Mouse (Mus musculus): ENCODE data around the gene Epop. TPM values are rescaled to one million over a fixed set of nuclear protein-coding genes. Genes with fewer than 3 reads are reported as not detected.
"Not testable (repeated sequence)": the region's sequence is repeated elsewhere in the genome, so short reads cannot be mapped to it uniquely, and the experiment has no call there.

The Epop gene
- total RNA-seq, 2 experiments from 2014 or later: 2.5 to 7.5 TPM

DNA sequence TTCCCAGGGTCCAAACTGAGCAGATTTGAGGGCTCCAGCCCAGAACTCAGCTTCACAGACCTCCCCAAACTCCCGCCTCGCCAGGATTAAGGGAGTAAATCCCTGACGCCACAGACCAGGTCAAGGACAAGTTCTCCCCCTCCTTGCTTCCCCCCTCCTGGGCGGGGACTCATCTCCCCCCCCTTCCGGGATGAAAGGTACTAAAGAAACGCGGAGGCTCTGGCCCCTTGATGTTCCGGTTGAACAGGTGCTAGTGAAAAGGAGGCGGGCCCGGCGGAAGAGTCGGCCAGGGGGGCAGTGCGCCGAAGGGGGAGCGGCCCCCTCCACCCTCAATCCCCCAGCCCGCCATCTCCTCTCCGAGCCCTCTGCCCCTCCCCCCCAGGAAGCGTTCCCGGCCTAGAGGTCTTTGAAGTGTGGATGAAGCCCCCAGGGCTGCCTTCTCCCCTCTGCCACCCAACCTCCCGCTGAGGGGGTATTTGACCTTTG is 32.2 kb upstream of the Epop start:
- ATAC-seq (replicated peaks; ENCODE audit: poor library complexity, severe bottlenecking): no peak

DNA sequence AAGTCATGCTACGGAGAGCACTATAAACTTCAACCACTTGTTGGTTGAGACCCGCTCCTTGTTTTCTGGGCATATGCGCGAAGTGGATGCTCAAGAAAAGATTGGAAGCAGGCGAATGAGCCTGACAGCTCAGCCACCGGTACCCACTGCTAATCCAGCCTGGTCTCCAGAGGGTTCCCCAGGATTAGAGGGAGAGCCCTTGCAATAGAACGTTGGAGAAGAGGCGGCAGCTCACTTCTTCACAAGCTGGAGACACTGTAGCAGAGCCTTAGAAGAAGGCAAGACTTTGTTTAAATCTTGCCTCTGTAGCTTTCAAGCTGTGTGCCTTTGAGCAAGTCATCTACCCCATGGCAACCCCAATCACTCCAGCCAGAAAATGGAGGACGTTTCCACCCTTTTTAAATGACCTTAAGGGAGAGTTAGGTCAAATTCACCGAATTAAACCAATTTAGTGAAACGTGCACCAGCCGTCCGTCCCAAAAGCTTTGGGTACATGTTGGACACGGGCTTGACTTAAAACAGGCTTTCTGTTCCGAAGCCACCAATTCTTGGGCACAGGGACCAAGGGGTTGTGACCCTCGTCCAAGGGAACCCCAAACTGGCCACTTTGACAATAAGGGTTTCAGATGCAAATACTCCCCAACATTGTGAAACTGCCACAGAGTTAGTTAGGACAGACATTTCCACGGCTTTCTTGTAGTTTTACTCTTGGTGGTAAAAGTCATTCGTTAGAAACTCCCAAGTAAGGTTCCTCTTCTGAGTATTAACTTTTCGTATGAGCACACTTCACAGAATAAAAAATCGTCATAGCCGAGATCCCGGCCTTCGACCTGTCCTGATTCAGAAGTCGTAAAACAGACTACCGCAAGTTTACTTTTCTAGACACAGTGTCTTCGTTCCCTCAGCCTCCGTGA is 31.5 kb upstream of the Epop start:
- ATAC-seq (replicated peaks; ENCODE audit: poor library complexity, severe bottlenecking): no peak

DNA sequence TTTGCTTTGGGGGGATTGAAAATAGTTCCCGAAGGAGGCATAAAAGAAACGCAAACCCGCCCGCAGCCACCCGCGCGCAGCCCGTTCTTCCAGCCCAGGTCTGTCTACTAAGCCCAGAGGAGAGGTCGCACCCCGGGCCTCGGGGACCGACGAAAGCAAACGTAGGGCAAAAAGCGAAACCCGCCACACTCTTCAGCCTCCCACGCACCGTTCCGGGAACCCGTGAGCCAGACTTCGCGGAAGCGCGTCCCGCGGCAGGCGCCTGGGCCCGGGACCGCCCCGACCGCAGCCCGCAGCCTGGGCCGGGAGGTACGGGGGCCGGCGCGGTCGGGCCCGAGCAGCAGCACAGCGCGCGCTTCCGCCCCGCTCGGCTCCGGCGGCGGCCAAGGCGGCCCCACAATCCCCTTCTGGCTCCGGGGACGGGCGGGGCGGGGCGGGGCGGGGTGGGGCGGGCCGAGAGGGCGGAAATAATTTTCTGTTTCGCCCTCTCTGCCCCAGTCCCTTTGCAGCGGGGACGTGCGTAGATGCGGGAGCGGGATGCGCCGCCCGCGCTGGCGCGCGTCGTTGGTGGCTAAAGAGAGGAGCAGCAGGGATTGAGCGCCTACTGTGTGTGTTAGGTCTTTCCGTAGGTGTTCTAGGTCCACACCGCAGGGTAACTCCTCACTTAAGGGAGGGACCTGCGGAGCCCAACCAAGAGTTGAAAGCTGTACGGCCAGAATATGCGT is 30.6 kb upstream of the Epop start:
- peak; percentile 50 for ATAC-seq (replicated peaks; ENCODE audit: poor library complexity, severe bottlenecking)

DNA sequence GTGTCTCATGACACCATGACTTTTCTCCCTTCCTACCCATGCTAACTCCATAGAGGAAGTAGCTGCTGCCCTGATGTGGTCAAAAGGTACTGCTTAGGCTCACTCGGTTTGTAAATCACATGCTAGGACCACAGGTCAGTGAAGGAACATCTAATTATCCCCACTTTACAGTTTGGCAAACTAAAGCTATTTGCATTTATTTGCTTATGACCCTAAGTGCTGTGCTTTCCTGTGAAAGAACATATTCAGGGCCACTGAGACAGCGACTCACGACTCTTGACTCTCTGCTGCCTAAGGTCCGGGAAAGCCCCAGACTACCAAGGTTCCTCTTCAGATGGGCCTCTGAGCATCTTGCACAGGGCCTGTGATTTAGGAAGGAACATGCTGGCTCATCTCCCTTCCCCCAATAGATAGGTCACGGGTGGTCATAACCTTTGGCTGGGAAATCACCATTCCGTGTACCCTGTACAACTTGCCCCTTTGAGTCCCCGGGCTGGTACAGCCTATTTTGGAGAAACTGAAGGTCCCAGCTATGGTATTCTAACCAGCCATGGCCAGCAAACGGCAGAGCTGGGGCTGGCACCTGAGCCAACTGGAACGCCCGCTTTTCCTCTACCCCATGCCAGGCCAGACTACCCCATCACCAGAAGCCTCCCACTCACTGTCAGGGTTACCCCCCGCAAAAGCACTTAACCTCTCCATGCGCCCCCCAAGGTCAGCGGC is 29.9 kb upstream of the Epop start:
- ATAC-seq (replicated peaks; ENCODE audit: poor library complexity, severe bottlenecking): peak; percentile 52

DNA sequence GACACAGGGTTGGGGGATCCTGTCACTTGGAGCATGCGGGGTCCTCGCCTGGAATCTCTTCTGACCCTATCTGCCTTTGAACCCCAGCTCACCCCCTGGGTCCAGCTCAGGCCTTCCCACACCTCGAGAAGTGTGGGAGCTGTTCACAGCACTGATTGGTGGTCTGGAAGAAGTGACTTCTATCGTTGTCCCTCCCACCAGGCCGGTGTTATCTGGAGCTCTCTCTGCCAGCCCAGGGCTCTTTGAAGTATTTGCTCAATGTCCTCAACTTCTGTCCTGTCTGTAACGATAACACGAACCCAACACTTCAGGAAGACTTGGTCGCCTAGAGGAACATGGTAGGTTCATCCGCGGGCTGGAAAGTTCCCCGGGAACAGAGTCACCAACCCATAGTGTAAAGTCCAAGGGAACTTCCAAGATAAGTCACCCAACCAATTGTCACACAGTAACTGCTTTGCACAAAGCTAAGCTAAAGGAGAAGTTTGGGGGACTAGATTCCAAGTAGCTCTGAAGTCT is 29.3 kb upstream of the Epop start:
- no peak; the same call in 1 of the 2 replicates for ATAC-seq (replicated peaks; ENCODE audit: poor library complexity, severe bottlenecking)

DNA sequence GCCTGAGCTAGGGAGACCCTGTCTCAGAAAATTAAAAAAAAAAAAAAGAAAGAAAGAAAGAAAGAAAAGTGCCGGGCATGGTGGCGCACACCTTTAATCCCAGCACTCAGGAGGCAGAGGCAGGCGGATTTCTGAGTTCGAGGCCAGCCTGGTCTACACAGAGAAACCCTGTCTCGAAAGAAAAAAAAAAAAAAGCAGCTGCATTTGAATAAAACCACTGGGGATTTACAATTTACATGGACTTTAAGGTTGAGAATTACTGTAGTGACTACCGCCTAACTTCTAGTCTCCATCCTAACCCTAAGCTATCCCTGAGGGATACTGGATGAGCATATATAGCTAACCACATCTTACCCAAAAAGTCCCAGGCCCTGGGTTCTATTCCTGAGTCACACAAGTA is 28.5 kb upstream of the Epop start:
- not testable (repeated sequence) for ATAC-seq (replicated peaks; ENCODE audit: poor library complexity, severe bottlenecking)

DNA sequence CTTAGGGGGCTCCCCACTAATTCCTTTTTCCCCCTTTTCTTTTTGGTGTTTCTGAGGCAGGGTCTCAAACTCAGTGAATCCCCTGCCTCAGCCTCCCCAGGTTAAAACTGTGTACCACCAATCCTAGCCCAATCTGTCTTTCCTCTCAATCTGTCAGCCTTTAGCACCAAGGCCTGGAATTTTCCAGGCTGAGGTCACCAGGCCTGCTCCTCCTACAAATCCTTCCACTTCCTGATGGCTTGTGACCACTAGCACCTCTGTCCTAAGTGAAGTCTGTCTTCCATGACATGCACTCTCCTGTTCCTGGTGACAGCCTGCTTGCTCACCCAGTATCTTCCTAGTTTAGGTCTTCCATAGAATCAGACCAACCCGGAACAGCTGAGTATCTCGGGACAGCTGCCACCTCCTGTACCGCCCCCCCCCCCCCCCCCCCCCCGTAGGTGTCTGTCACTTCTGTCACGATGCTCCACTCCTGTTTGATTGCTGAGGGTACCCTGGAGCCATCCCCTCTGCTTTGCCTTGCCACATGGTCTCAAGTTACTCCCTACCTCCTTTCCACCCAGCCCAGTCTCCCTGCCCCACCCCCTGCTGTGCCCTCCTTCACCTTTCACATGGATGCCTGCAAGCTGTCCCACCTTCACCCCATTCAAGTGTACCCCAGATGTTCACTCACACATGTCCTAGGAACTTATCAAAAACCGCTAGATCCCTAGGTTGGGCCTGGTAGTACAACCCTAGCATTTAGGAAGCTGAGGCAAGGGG is 27.9 kb upstream of the Epop start:
- ATAC-seq (replicated peaks; ENCODE audit: poor library complexity, severe bottlenecking): no peak

DNA sequence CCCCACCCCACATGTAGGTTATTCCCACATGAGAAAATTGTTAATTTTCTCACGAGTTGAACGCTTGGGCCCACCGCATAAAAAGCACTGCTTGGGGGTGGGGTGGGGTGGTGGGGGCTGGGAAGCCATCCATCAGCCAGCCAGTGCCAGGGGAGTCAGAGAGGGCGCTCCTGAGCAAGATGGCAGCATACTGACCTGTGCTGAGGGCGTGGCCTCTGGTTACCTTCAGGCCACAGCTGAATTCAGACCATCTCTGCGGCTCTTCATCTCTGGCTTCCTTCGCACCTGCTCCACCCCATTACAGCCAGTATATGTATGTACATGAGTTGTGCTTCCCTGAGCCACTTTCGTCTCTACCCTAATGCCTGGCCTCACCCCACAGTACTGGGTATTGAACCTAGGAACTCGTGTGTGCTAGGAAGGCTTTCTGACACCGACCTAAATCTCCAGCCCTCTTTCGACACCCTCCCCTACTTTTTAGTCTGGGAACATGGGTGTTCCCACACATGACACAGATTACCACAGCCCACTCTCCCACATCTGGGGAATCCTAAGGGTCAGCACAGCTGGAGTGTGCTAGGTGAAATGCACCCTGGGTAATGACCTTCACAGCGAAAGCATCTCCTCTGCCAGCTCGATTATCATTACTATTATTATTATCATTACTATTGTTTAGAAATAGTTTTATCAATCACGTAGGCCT is 26.9 kb upstream of the Epop start:
- ATAC-seq (replicated peaks; ENCODE audit: poor library complexity, severe bottlenecking): no peak

DNA sequence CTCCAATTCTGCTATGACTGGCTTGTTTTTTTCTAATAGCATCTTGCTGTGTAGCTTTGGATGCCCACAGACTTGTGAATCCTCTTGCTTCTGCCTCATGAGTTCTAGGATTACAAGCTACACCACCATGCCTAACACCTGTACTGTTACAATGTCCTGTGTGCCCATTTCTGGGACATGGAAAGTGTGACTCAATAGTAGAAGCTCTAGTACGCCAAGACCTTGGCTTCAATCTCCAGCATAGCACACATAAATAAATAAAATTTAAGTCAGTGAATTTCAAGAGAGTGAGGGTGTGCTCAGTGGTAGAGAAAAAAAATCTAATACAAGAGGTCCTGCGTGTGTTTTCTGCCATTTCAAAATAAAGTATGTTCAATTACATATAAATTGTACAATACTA is 24.7 kb upstream of the Epop start:
- ATAC-seq (replicated peaks; ENCODE audit: poor library complexity, severe bottlenecking): no peak

DNA sequence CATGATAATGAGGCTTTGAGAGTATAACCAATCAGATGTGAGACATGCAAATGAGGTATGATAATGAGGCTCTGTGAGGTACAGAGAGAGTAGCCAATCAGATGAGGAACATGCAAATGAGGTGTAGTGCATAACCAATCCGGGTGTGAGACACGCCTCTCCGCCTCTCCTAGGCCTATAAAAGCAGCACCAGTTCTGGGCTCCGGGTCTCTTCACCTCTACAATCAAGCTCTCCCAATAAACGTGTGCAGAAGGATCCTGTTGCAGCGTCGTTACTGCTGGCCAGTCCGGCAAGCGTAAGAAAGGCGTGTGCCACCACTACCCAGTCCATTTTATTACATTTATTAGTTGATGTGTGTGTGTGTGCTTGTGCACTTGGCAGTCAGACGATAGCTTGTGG is 23.9 kb upstream of the Epop start:
- not testable (repeated sequence) for ATAC-seq (replicated peaks; ENCODE audit: poor library complexity, severe bottlenecking)

DNA sequence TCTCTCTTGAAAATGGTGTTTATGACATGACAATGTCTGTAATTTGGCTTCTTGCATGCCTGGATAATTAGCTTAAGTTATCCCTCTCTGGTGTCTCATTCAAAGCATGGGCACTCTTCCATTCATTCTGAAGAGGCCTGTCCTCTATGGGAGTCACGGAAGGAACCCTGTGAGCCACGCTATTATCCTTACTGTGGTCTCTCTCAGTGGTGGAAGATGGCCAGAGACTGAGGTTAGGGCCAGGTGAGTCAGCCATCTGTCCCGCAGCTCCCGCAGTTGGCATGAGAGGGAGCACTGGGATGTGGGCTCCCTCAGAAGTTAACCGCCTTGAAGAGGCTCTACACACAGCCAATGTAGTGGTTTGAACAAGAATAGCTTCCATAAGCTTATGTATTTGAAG is 20.8 kb upstream of the Epop start:
- ATAC-seq (replicated peaks; ENCODE audit: poor library complexity, severe bottlenecking): no peak

DNA sequence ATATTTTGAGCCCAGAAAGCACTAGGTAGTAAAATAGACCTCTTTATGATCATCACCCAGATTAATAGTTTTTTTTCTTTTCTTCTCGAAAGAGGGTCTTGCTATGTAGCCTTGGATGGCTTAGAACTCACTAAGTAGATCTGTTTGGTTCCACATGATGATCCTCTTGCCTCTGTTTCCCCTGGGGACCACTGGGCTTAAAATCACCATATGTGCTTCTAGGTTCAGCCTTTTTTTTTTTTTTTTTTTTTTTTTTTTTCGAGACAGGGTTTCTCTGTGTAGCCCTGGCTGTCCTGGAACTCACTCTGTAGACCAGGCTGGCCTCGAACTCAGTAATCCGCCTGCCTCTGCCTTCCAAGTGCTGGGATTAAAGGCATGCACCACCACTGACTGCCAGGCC is 19.0 kb upstream of the Epop start:
- ATAC-seq (replicated peaks; ENCODE audit: poor library complexity, severe bottlenecking): not testable (repeated sequence)

DNA sequence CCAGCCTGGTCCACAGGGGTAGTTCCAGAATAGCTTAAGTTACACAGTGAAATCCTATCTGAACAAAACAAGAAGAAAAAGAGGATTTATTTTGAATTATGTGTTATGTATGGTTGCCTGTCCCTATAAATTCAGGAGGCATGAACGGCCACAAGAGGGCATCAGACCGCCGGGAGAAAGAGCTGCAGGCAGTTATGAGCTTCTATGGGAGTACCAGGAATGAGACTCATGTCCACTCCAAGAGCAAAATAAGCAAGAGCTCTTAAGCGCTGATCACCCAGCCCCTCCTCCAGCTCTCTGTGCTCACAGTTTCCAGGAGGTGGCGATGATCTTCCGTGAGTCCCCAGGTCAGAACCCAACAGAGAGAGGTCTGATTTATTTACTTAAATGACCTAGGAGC is 15.3 kb upstream of the Epop start:
- ATAC-seq (replicated peaks; ENCODE audit: poor library complexity, severe bottlenecking): peak; percentile 52

DNA sequence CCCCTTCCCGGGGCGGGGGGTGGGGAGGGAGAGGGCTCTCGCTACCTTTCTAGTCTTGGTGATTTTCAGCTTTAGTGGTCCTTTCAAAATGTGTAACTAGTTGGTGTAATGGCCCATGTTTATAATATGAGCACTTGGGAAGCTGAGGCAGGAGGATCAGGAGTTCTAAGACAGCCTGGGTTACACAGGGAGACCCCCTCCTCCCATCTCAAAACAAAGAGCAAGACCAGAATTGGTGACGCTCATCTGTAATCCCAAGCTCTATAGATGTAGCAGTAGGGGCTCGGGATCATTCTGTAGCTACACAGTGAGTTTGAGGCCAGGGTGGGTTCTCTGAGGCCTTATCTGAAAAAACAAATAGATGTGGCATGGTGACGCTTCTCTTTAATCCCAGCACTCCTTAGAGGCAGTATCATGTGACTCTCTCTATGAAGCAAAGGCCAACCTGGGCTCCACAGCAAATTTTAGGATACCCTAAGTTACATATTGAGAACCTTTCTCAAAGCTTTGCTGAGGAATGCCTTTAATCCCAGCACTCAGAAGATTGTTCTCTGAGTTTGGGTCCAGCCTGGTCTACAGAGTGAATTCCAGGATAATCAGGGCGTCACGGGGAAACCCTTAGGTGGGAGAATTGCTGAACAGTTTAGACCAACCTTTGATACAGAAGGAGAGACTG is 14.0 kb upstream of the Epop start:
- no peak for ATAC-seq (replicated peaks; ENCODE audit: poor library complexity, severe bottlenecking)

DNA sequence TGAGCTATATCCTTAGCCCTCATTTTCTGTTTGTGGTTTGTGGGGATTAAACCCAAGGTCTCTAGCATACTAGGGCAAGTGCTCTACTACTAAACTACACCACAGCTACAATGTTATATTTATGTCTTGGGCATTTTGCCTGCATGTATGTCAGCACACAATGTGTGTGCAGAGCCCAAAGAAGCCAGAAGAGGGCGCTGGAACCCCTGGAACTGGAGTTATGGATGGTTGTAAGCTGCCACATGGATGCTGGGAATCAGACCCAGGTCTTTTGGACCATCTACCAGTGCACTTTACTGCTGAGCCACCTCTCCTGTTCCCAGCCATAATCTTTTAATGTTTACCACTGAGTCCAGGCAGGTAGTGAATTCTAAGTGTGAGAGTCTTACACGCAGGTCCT is 13.2 kb upstream of the Epop start:
- no peak for ATAC-seq (replicated peaks; ENCODE audit: poor library complexity, severe bottlenecking)

DNA sequence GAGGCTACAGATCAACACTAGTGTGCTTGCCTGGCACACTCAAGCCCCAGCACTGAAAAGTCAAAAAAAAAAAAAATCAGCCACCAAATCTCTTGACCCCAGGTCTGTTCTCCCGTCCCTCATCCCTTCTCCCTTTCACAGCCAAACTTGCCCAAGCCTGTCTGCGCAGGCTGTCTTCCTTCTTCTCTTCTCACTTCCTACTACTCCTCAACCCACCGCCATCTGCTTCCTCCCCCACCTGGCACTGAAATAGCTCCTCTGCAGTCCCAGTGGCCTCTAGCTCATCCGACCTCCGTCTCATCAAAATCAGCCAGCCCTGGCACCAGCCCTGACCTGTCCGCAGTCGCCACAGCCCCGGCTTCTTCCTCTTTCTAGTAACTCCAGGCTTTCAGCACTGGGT is 12.2 kb upstream of the Epop start:
- ATAC-seq (replicated peaks; ENCODE audit: poor library complexity, severe bottlenecking): peak; percentile 98

DNA sequence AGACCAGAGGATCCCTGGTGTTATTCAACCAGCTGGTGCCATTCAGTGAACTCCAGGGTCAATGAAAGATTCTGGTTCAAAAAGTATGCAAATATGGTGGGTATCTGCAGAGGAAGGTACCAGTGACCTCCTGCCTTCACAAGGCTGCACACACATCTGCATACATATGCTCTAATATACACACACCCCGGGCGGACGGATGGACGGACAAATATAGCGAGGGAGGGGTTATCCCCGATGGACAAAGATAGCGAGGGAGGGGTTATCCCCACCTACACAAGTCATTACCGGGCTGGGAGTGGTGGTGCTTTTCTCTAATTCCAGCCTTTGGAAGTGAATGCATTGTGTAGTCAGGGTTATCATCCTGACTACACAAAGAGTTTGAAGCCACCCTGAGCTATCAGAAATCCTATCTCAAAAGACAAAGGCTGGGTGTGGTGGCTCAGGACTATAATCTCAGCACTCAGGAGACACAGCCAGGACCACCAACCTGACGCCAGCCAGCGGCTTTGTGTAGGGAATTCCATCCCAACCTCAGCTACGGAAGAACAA is 6.0 kb upstream of the Epop start:
- ATAC-seq (replicated peaks; ENCODE audit: poor library complexity, severe bottlenecking): no peak

DNA sequence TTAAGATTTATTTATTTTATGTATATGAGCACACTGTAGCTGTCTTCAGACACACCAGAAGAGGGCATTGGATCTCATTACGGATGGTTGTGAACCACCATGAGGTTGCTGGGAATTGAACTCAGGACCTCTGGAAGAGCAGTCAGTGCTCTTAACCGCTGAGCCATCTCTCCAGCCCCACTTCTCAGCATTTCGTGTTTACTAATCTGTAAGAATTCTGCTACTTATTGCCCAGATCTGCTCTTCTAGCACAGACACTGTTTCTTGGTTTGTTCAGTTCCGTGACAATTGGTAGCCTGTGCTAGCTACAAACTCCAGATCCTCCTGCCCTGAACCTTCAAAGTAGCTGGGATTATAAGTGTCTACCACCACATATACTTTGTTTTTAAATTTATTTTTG is 2.9 kb upstream of the Epop start:
- ATAC-seq (replicated peaks; ENCODE audit: poor library complexity, severe bottlenecking): not testable (repeated sequence)

Measured in granulocyte monocyte progenitor cell, adult 5-6 weeks (primary cell).